Mouse (Mus musculus) right cerebral cortex, postnatal 25 days (tissue): ENCODE results near the gene Fsd1.

Experiments
- DNase-seq: peaks from one replicate; pipeline ENCODE4 v3.0.0; 2022

Fsd1 gene

GRCm38 (mm10) chr17:55963171-55963570 lies 23.1 kb upstream of the Fsd1 start:
- DNase-seq: no peak

- no peak for DNase-seq
Measured at GRCm38 (mm10) chr17:55964496-55964895, 21.8 kb upstream of the Fsd1 start.

GRCm38 (mm10) chr17:55964996-55965395 lies 21.3 kb upstream of the Fsd1 start:
- DNase-seq: no peak

GRCm38 (mm10) chr17:55967186-55967585 lies 19.1 kb upstream of the Fsd1 start:
- no peak for DNase-seq

GRCm38 (mm10) chr17:55968210-55968609 lies 18.1 kb upstream of the Fsd1 start:
- no peak for DNase-seq

- no peak for DNase-seq
Measured at GRCm38 (mm10) chr17:55969560-55969959, 16.7 kb upstream of the Fsd1 start.

- DNase-seq: no peak
Measured at GRCm38 (mm10) chr17:55969966-55970891, 16.1 kb upstream of the Fsd1 start, which contains the start of gene Shd. Gene Shd, plus strand, starts transcription at chr17:55970467.

- DNase-seq: no peak
Measured at GRCm38 (mm10) chr17:55971453-55971852, 14.9 kb upstream of the Fsd1 start.

- DNase-seq: peak; percentile 66
Measured at GRCm38 (mm10) chr17:55976255-55976862, 9.9 kb upstream of the Fsd1 start.

- no peak for DNase-seq
Measured at GRCm38 (mm10) chr17:55977301-55977700, 9.0 kb upstream of the Fsd1 start.

GRCm38 (mm10) chr17:55990278-55990898 lies 4.1 kb downstream of the Fsd1 start:
- no peak for DNase-seq

- no peak for DNase-seq
Measured at GRCm38 (mm10) chr17:55996007-55996406, 9.7 kb downstream of the Fsd1 start.

GRCm38 (mm10) chr17:55999794-56000499 lies 13.6 kb downstream of the Fsd1 start:
- DNase-seq: no peak

GRCm38 (mm10) chr17:56003000-56003399 lies 16.7 kb downstream of the Fsd1 start:
- no peak for DNase-seq

- no peak for DNase-seq
Measured at GRCm38 (mm10) chr17:56005415-56006061, 19.2 kb downstream of the Fsd1 start, which contains the start of the genes Stap2 and Mpnd. Gene Stap2, minus strand, starts transcription at chr17:56005584. Gene Mpnd, plus strand, starts transcription at chr17:56005711.

GRCm38 (mm10) chr17:56006956-56007355 lies 20.6 kb downstream of the Fsd1 start:
- no peak for DNase-seq

- no peak for DNase-seq
Measured at GRCm38 (mm10) chr17:56007444-56008355, 21.4 kb downstream of the Fsd1 start.

- peak; percentile 92 for DNase-seq
Measured at GRCm38 (mm10) chr17:56008356-56009087, 22.2 kb downstream of the Fsd1 start.

GRCm38 (mm10) chr17:56009088-56009961 lies 23.0 kb downstream of the Fsd1 start:
- peak; percentile 92 for DNase-seq

- no peak for DNase-seq
Measured at GRCm38 (mm10) chr17:56009962-56010240, 23.6 kb downstream of the Fsd1 start.
